Mouse (Mus musculus) adrenal gland, adult 2 months (tissue): ENCODE results near the gene Slain1. TPM values are rescaled to one million over a fixed set of nuclear protein-coding genes. Genes with fewer than 3 reads are reported as not detected.
A peak's percentile ranks its signal among the peaks of the same experiment; 100 is the strongest.
"Not testable (repeated sequence)": the region's sequence is repeated elsewhere in the genome, so short reads cannot be mapped to it uniquely, and the experiment has no call there.

Source experiments
- DNase-seq: peaks from one replicate; pipeline ENCODE4 v3.0.0; 2021
- microRNA-seq, 2 experiments: library from miRNA; unstranded; fragments of <30 nt; microRNA quantifications; one replicate each; pipeline ENCODE4 v1.2.0; 2021
- polyA plus RNA-seq: library from polyadenylated mRNA; depleted of rRNA; stranded (reverse); fragments of >200 nt; gene quantifications from 2 replicates; pipeline ENCODE4 v1.2.3, GENCODE M21; 2012; rRNA removed
- total RNA-seq, 2 experiments: library from RNA; stranded (reverse); gene quantifications; 2 replicates each; pipeline ENCODE4 v1.2.3; 2021

The Slain1 gene
- total and polyA plus RNA-seq, 3 experiments: 1.5 to 2.9 (median 2.9) TPM

- DNase-seq: peak; percentile 31
Observed at GRCm38 (mm10) chr14:103720637-103721355, 70.8 kb downstream of the Slain1 start.

DNA sequence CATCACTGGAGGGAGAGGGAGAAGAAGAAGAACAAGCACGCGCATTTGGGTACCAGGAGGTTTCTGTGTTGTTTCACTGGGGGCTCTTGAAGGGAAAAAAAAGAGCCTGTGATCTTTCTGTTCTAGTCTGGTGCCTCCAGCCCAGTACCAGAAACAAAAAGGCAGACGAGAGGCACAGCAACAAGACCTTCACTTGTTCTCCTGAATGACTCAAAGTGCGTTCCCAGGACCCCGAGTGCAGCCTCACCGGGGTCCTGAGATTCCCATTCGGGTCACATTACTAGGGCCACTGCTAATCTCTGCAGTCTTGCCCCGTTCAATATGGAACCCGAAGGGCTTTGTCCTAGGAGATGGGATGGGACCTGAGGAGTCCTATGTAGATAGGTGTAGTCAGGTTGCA lies 73.3 kb downstream of the Slain1 start:
- DNase-seq: no peak

DNA sequence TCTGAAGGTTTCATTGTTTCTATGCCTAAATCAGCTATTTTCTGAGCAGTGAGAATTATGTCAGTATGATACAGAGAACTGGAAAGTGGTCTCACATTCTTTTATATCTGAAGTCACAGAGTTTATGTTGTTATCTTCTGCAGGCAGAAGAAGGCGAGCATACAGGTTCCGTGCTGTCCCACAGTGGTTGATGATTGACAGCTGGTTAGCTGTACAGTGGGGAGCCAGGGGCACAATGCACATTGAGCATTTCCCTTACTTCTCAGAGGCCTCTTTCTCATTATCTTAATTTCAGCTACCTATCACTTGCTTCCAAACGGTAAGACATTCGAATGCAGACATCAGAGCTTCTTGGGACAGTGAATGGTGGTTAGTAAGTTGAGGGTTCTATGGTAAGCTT lies 73.8 kb downstream of the Slain1 start:
- DNase-seq: no peak

GRCm38 (mm10) chr14:103728506-103728905 lies 78.5 kb downstream of the Slain1 start:
- no peak for DNase-seq

GRCm38 (mm10) chr14:103728951-103729725 lies 79.1 kb downstream of the Slain1 start:
- DNase-seq: no peak

DNA sequence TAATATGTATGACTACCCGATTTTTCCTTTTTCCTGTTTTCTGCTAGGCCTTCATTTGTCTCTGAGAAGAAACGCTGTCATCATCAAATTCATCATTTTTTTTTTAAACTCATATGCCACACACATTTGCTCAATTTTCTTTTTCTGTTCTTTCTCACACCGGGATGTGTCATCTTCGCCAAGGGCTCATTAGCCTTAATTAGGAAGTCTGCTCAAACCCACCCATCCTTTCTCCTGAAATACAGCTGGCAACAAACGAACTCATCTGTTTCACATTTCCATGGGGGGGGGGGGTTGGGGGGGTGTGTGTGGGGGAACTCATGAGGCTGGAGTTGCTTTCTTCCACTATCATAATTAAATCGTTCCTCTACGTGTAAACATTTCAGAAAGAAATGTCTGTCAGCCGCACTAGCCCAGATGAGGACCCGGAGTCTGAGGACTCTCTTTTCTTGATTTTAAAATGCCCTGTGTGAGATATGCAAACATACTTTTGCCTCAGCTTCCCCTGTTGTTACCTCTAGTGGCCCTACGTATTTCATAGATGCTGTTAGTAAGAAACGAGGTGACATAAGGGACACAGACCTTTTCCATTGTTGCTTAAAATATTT lies 79.8 kb downstream of the Slain1 start:
- no peak for DNase-seq

DNA sequence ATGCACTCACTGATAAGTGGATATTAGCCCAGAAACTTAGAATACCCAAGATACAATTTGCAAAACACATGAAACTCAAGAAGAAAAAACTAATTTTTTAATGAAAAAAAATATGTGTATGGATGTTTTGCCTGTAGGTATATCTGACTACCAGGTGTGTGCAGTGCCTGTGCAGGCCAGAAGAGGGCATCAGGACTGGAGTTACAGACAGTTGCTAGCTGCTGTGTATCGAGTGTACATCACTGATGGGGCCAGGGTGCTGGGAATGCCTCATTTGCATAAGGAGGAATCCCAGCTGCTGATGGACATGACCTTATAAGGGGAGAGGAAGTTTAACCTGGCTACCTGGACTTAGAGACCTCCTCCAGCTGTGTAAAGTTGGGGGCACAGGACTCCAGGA lies 82.6 kb downstream of the Slain1 start:
- no peak for DNase-seq

DNA sequence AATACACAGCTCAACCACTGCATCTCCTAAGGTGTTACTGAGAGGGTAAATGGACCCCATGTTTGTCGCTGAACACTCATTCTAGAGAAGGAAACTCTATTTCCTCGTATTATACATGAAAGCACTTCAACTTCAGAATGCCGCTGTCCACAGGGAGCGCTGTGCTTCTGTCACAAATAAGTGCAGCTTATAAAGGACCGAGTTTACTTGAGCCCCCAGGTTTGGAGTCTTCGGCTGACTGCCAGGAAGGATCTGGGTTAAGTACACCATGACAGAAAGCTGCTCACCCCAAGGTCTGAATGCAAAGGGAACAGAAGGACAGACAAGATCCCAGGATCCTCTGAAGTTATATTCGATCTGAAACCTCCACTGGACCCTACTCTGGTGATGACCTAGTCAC lies 91.2 kb downstream of the Slain1 start:
- DNase-seq: no peak

GRCm38 (mm10) chr14:103742150-103742549 lies 92.1 kb downstream of the Slain1 start:
- DNase-seq: peak; percentile 15

- no peak for DNase-seq
Observed at GRCm38 (mm10) chr14:103747345-103747744, 97.3 kb downstream of the Slain1 start.

DNA sequence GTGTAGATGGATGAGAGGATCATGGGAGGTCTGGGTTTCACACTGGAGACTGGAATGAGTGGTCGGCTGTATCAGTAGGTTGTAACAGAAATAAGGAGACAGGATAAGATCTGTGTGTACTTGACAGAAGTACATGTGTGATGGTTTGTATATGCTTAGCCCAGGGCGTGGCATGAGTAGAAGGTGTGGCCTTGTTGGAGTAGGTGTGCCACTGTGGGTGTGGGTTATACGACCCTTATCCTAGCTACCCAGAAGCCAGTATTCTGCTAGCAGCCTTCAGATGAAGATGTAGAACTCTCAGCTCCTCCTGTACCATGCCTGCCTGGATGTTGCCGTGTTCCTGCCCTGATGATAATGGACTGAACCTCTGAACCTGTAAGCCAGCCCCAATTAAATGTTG lies 100.6 kb downstream of the Slain1 start:
- not testable (repeated sequence) for DNase-seq

GRCm38 (mm10) chr14:103751384-103751783 lies 101.4 kb downstream of the Slain1 start:
- DNase-seq: no peak

DNA sequence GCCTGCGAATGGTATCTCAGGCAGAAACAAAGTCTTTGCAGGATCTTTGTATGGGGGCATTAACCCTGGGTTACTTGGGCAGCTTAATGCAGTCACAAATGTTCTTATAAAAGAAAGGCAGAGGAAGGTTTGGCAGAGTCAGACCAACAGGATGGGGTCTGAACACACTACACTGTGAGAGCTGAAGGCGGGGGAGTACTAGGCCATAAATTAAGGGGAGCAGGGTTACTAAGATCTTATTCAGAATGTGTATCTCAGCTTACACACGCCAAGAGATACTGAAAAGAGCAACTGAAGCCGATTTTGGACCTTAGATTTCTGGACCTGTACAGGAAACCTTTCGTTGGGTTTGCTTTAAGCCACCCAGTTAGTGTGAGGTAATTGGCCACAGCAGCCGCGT lies 102.7 kb downstream of the Slain1 start:
- DNase-seq: no peak

- DNase-seq: no peak
Observed at GRCm38 (mm10) chr14:103754041-103754440, 104.0 kb downstream of the Slain1 start.

- DNase-seq: no peak
Observed at GRCm38 (mm10) chr14:103754465-103754864, 104.4 kb downstream of the Slain1 start.

Small RNA genes lying within 50 kb of the gene (microRNA-seq; reads per million reads assigned to microRNA genes)
- 0 reads per million in 2 experiments for gene Gm22877

Other genes starting within 250 kb of the Slain1 start
- under 1 TPM in 1 of 2 experiments, not detected in 1; 0.35 TPM for gene Scel, start 136.9 kb upstream of the Slain1 start, total RNA-seq
- 0.04 TPM in 1 of 2 replicates, not detected in the other for gene Scel, start 136.9 kb upstream of the Slain1 start, polyA plus RNA-seq
- gene Ednrb, start 194.2 kb downstream of the Slain1 start, total RNA-seq: 10 to 100 TPM; 33.2 to 41.3 TPM
- gene Ednrb, start 194.2 kb downstream of the Slain1 start, polyA plus RNA-seq: 3.6 TPM in 2 replicates